Mouse (Mus musculus): ENCODE measurements around the gene Plcb1. TPM values are rescaled to one million over a fixed set of nuclear protein-coding genes. Genes with fewer than 3 reads are reported as not detected.

The Plcb1 gene
- total RNA-seq (2023): not detected

DNA sequence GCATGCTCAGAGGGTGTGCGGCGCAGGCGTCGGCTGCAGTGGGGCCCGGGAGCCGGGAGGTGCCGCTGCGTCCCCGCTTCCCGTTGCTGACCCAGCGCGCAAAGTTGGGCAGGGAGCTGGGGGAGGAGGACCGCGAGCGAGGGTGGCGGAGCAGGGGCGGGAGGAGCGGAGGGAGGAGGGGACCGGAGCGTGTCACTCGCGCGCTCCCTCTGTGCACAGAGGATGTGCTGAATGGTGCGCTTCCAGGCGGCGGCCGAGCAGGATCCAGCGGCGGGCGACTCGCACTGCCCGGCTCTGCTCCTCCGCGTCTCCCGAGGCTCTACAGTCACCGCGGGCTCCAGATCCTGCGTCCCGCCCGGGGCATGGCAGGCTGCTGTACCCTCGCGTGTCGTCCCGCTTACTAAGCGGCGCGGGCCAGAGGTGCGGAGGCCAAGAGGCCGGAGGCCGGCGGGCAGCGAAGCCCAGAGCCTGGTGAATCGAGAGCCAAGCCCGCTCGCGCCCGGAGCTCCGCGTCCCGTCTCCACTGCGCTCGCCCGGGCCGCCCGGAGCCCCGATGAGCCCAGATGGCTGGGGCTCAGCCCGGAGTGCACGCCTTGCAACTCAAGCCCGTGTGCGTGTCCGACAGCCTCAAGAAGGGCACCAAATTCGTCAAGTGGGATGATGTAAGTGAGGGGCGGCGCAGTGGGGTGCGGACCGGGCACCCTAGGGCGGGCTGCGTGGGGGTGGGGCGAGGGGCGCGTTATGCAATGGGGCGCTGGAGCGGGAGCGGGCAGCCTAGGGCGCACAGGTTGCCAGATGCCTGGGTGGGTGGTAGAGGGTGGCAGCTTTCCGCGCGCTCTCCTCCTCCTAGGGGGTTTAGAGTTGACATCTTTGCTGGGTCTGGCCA is at the start of gene Plcb1:
Gene Plcb1 (plus strand): TSS at position 98 of the 886 bp plus-strand sequence.

Other genes starting within 250 kb of the Plcb1 start
- not detected for gene Hao1, start 231.7 kb upstream of the Plcb1 start, total RNA-seq (2023)
- 10 to 100 TPM; 30.0 to 37.3 TPM for gene Tmx4, start 141.9 kb upstream of the Plcb1 start, total RNA-seq (2023)

Measured in T-cell, adult 66 days (primary cell).